Mouse (Mus musculus): ENCODE measurements around the gene Chd4. TPM values are rescaled to one million over a fixed set of nuclear protein-coding genes. Genes with fewer than 3 reads are reported as not detected.
"Not testable (repeated sequence)": the region's sequence is repeated elsewhere in the genome, so short reads cannot be mapped to it uniquely, and the experiment has no call there.

Gene Chd4
- polyA plus RNA-seq, 1 experiment: 99.7 TPM

GRCm38 (mm10) chr6:125062511-125062910 lies 33.3 kb upstream of the Chd4 start:
- Histone ChIP-seq H3K4me3 (ENCODE audit: insufficient read depth, poor library complexity, severe bottlenecking) (no peak overlapping the region), H3K36me3 (ENCODE audit: control insufficient read depth, insufficient read depth) (no peaks in the 10 kb centered on the region), H3K79me2 (ENCODE audit: control insufficient read depth, insufficient read depth) (no peaks in the 10 kb centered on the region), H3K79me3 (ENCODE audit: low read depth) (no peaks in the 10 kb centered on the region), H3ac (ENCODE audit: control insufficient read depth, insufficient read length, low read depth) (no peak overlapping the region), H3K27me3 (ENCODE audit: control insufficient read depth, insufficient read depth, insufficient read length) (peaks cover 25% of the 10 kb centered on the region)
- TF ChIP-seq CTCF (IDR thresholded peaks at IDR 0.05; ENCODE audit: control insufficient read depth, insufficient read depth, insufficient read length): no peak
- TF ChIP-seq MAX (IDR thresholded peaks at IDR 0.05): no peak

DNA sequence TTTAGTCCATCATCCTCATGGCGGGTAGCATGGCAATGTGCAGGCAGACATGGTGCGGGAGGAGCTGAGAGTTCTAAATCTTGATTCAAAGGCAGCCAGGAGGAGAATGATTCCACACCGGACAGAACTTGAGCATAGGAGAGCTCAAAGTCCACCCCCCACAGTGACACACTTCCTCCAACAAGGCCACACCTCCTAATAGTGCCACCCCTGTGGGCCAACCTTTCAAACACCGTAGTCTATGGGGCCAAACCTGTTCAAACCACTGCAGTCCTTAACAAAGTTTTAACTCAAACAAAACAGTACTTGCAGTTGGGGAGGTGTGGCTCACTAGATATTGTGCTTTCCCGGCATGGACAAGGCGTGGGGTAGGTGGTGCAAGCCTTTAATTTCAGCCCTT lies 31.9 kb upstream of the Chd4 start:
- H3K27me3 ChIP-seq (ENCODE audit: control insufficient read depth, insufficient read depth, insufficient read length): peaks cover 38% of the 10 kb centered on the region
- TF ChIP-seq FOSL1 (IDR thresholded peaks at IDR 0.05; ENCODE audit: insufficient read depth, low read length, poor library complexity, severe bottlenecking) (no peak), USF1 (IDR thresholded peaks at IDR 0.05; ENCODE audit: low read depth) (no peak), MYOD1 (IDR thresholded peaks at IDR 0.05; ENCODE audit: control insufficient read depth, insufficient read length, low read depth) (no peak), CTCF (IDR thresholded peaks at IDR 0.05; ENCODE audit: control insufficient read depth, insufficient read depth, insufficient read length) (no peak), CEBPB (IDR thresholded peaks at IDR 0.05; ENCODE audit: low read depth) (no peak), MYOG (IDR thresholded peaks at IDR 0.05; ENCODE audit: control insufficient read depth, extremely low read depth, insufficient read length) (no peak), MAX (IDR thresholded peaks at IDR 0.05) (no peak)
- no peaks in the 10 kb centered on the region for H3K79me3 ChIP-seq (ENCODE audit: low read depth)
- no peaks in the 10 kb centered on the region for H3K36me3 ChIP-seq (ENCODE audit: control insufficient read depth, insufficient read depth)
- H3K79me2 ChIP-seq (ENCODE audit: control insufficient read depth, insufficient read depth): no peaks in the 10 kb centered on the region
- no peak overlapping the region for H3ac ChIP-seq (ENCODE audit: control insufficient read depth, insufficient read length, low read depth)
- H3K4me3 ChIP-seq (ENCODE audit: insufficient read depth, poor library complexity, severe bottlenecking): no peak overlapping the region

- not testable (repeated sequence) for H3K79me2 ChIP-seq (ENCODE audit: control insufficient read depth, insufficient read depth); H3K4me3 ChIP-seq (ENCODE audit: insufficient read depth, poor library complexity, severe bottlenecking); H3ac ChIP-seq (ENCODE audit: control insufficient read depth, insufficient read length, low read depth); H3K36me3 ChIP-seq (ENCODE audit: control insufficient read depth, insufficient read depth); H3K79me3 ChIP-seq (ENCODE audit: low read depth)
- peaks cover 45% of the 10 kb centered on the region for H3K27me3 ChIP-seq (ENCODE audit: control insufficient read depth, insufficient read depth, insufficient read length)
Observed at GRCm38 (mm10) chr6:125065223-125065622, 30.6 kb upstream of the Chd4 start.

GRCm38 (mm10) chr6:125067571-125067995 lies 28.2 kb upstream of the Chd4 start, which contains the start of gene Lpar5:
Lpar5 (plus strand) TSS chr6:125067920.
- Histone ChIP-seq H3K4me3 (ENCODE audit: insufficient read depth, poor library complexity, severe bottlenecking) (no peak within 1 kb of the TSS), H3K79me2 (ENCODE audit: control insufficient read depth, insufficient read depth) (no peaks in the 10 kb centered on the region), H3ac (ENCODE audit: control insufficient read depth, insufficient read length, low read depth) (no peak within 1 kb of the TSS), H3K36me3 (ENCODE audit: control insufficient read depth, insufficient read depth) (no peaks in the 10 kb centered on the region), H3K27me3 (ENCODE audit: control insufficient read depth, insufficient read depth, insufficient read length) (peaks cover 33% of the 10 kb centered on the region), H3K79me3 (ENCODE audit: low read depth) (no peaks in the 10 kb centered on the region)
- TF ChIP-seq MYOG (IDR thresholded peaks at IDR 0.05; ENCODE audit: control insufficient read depth, extremely low read depth, insufficient read length) (no peak), MYOD1 (IDR thresholded peaks at IDR 0.05; ENCODE audit: control insufficient read depth, insufficient read length, low read depth) (no peak)

DNA sequence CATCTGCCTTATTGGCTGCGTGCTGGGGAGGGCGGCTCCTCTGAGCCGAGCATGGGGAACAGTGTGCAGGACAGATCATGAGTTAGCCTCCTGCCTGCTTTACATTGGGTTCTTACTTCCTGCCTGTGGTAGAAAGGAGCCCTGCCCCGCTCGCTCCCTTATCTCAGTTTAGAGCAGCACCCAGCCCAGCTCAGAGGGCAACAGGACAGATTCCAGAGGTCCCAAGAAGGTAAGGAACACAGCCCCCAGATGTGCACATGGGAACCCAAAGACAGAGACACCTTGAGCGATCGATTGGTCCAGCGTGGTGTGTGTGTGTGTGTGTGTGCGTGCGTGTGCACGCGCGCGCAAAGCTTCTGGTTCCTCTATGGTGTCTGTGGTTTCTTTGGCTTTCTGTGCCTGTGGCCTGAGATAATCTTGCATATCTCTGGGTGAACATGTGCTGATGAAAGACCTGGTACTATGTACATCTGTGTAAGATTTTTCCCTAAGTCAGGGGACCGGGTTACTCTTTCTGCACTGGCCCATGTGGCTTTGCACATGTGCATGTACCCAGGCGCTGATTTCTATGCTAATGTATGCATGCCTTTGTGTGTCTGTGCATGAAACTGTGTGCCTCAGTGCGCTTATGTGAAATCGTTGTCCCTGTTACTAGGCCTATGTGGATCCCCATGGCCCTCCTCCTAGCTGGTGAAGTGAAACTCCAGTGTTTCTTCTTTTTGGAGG lies 24.4 kb upstream of the Chd4 start:
- Histone ChIP-seq H3K27me3 (ENCODE audit: control insufficient read depth, insufficient read depth, insufficient read length) (peaks cover 49% of the 10 kb centered on the region), H3ac (ENCODE audit: control insufficient read depth, insufficient read length, low read depth) (no peak overlapping the region), H3K79me2 (ENCODE audit: control insufficient read depth, insufficient read depth) (no peaks in the 10 kb centered on the region), H3K79me3 (ENCODE audit: low read depth) (no peaks in the 10 kb centered on the region), H3K36me3 (ENCODE audit: control insufficient read depth, insufficient read depth) (no peaks in the 10 kb centered on the region), H3K4me3 (ENCODE audit: insufficient read depth, poor library complexity, severe bottlenecking) (no peak overlapping the region)
- TF ChIP-seq FOSL1 (IDR thresholded peaks at IDR 0.05; ENCODE audit: insufficient read depth, low read length, poor library complexity, severe bottlenecking) (no peak), CEBPB (IDR thresholded peaks at IDR 0.05; ENCODE audit: low read depth) (no peak), MYOD1 (IDR thresholded peaks at IDR 0.05; ENCODE audit: control insufficient read depth, insufficient read length, low read depth) (no peak), CTCF (IDR thresholded peaks at IDR 0.05; ENCODE audit: control insufficient read depth, insufficient read depth, insufficient read length) (no peak), USF1 (IDR thresholded peaks at IDR 0.05; ENCODE audit: low read depth) (no peak), MAX (IDR thresholded peaks at IDR 0.05) (no peak), MYOG (IDR thresholded peaks at IDR 0.05; ENCODE audit: control insufficient read depth, extremely low read depth, insufficient read length) (no peak)

DNA sequence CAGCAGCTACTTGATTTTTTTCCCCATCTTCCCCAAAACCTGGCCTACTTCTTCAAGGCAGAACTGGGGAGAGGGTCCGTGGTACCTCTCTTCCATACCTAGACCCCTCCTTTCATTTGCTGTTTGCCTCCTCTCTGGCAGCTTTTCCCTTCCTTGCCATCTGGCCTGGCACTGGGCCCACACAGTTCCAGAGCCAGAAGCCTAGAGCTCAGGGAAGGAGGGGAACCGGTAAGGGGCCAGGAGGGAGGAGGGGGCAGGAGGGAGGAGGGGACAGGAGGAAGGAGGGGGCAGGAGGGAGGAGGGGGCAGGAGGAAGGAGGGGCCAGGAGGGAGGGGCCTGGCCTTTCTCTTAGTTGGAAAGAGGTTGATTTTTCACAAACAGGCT lies 23.9 kb upstream of the Chd4 start:
- no peaks in the 10 kb centered on the region for H3K79me3 ChIP-seq (ENCODE audit: low read depth)
- no peak overlapping the region for H3K4me3 ChIP-seq (ENCODE audit: insufficient read depth, poor library complexity, severe bottlenecking)
- no peaks in the 10 kb centered on the region for H3K36me3 ChIP-seq (ENCODE audit: control insufficient read depth, insufficient read depth)
- H3K27me3 ChIP-seq (ENCODE audit: control insufficient read depth, insufficient read depth, insufficient read length): peaks cover 51% of the 10 kb centered on the region
- TF ChIP-seq CTCF (IDR thresholded peaks at IDR 0.05; ENCODE audit: control insufficient read depth, insufficient read depth, insufficient read length) (no peak), CEBPB (IDR thresholded peaks at IDR 0.05; ENCODE audit: low read depth) (no peak), MYOD1 (IDR thresholded peaks at IDR 0.05; ENCODE audit: control insufficient read depth, insufficient read length, low read depth) (no peak), USF1 (IDR thresholded peaks at IDR 0.05; ENCODE audit: low read depth) (no peak), FOSL1 (IDR thresholded peaks at IDR 0.05; ENCODE audit: insufficient read depth, low read length, poor library complexity, severe bottlenecking) (no peak), MAX (IDR thresholded peaks at IDR 0.05) (no peak), MYOG (IDR thresholded peaks at IDR 0.05; ENCODE audit: control insufficient read depth, extremely low read depth, insufficient read length) (no peak)
- no peaks in the 10 kb centered on the region for H3K79me2 ChIP-seq (ENCODE audit: control insufficient read depth, insufficient read depth)
- no peak overlapping the region for H3ac ChIP-seq (ENCODE audit: control insufficient read depth, insufficient read length, low read depth)

All from C2C12 (cell line).